Mouse (Mus musculus): Measurements from ENCODE around the gene Ip6k1.
"Not testable (repeated sequence)": the region's sequence is repeated elsewhere in the genome, so short reads cannot be mapped to it uniquely, and the experiment has no call there.

Ip6k1 gene

GRCm38 (mm10) chr9:107982681-107983346, 19.5 kb upstream of the Ip6k1 start, which contains the start of gene Gm20661:
Gm20661 (plus strand) TSS chr9:107983058.
- DNase-seq (ENCODE audit: low spot score in 2 of 2), result peak in 1 of 2 experiments; percentile 35

- peak in 1 of 2 experiments; percentile 42 for DNase-seq (ENCODE audit: low spot score in 2 of 2)
Observed at GRCm38 (mm10) chr9:107983421-107983890, 18.8 kb upstream of the Ip6k1 start.

GRCm38 (mm10) chr9:107984052-107984753, 18.1 kb upstream of the Ip6k1 start:
- no peak for DNase-seq (ENCODE audit: low spot score in 2 of 2)

GRCm38 (mm10) chr9:107984754-107985055, 17.6 kb upstream of the Ip6k1 start:
- no peak for DNase-seq (ENCODE audit: low spot score in 2 of 2)

- DNase-seq (ENCODE audit: low spot score in 2 of 2), result peak in 1 of 2 experiments; percentile 81
Observed at GRCm38 (mm10) chr9:107985131-107986119, 16.9 kb upstream of the Ip6k1 start, which contains the start of gene Inka1. Inka1 (minus strand) TSS chr9:107985879.

GRCm38 (mm10) chr9:107986376-107986775, 15.9 kb upstream of the Ip6k1 start:
- peak in 1 of 2 experiments; percentile 75 for DNase-seq (ENCODE audit: low spot score in 2 of 2)

GRCm38 (mm10) chr9:107987950-107988349, 14.4 kb upstream of the Ip6k1 start:
- DNase-seq (ENCODE audit: low spot score in 2 of 2), result no peak

GRCm38 (mm10) chr9:107992197-107992596, 10.1 kb upstream of the Ip6k1 start, which contains the start of gene Cdhr4:
Cdhr4 (plus strand) TSS chr9:107992497.
- no peak for DNase-seq (ENCODE audit: low spot score in 2 of 2)

- DNase-seq (ENCODE audit: low spot score in 2 of 2), result no peak
Observed at GRCm38 (mm10) chr9:107993013-107993412, 9.3 kb upstream of the Ip6k1 start.

- DNase-seq (ENCODE audit: low spot score in 2 of 2), result no peak
Observed at GRCm38 (mm10) chr9:107994464-107994863, 7.8 kb upstream of the Ip6k1 start.

GRCm38 (mm10) chr9:107995513-107995912, 6.8 kb upstream of the Ip6k1 start:
- no peak for DNase-seq (ENCODE audit: low spot score in 2 of 2)

- DNase-seq (ENCODE audit: low spot score in 2 of 2), result no peak
Observed at GRCm38 (mm10) chr9:107996049-107996448, 6.3 kb upstream of the Ip6k1 start, which contains the start of gene Gm20662. Gm20662 (plus strand) TSS chr9:107996349.

- DNase-seq (ENCODE audit: low spot score in 2 of 2), result no peak
Observed at GRCm38 (mm10) chr9:108002778-108003530, 653 bp downstream of the Ip6k1 start.

GRCm38 (mm10) chr9:108003531-108003890, 1.2 kb downstream of the Ip6k1 start:
- no peak for DNase-seq (ENCODE audit: low spot score in 2 of 2)

GRCm38 (mm10) chr9:108008041-108008440, 5.7 kb downstream of the Ip6k1 start:
- DNase-seq (ENCODE audit: low spot score in 2 of 2), result no peak

GRCm38 (mm10) chr9:108010385-108010784, 8.1 kb downstream of the Ip6k1 start:
- DNase-seq (ENCODE audit: low spot score in 2 of 2), result no peak

- not testable (repeated sequence) for DNase-seq (ENCODE audit: low spot score in 2 of 2)
Observed at GRCm38 (mm10) chr9:108013577-108013976, 11.3 kb downstream of the Ip6k1 start.

GRCm38 (mm10) chr9:108017127-108017526, 14.8 kb downstream of the Ip6k1 start:
- DNase-seq (ENCODE audit: low spot score in 2 of 2), result peak in 1 of 2 experiments; percentile 42

GRCm38 (mm10) chr9:108020741-108021140, 18.4 kb downstream of the Ip6k1 start:
- no peak for DNase-seq (ENCODE audit: low spot score in 2 of 2)

- no peak for DNase-seq (ENCODE audit: low spot score in 2 of 2)
Observed at GRCm38 (mm10) chr9:108023216-108023615, 20.9 kb downstream of the Ip6k1 start.

GRCm38 (mm10) chr9:108026584-108026983, 24.3 kb downstream of the Ip6k1 start:
- no peak for DNase-seq (ENCODE audit: low spot score in 2 of 2)

Data from left cerebral cortex, adult 9 months (tissue).